Mouse (Mus musculus): ENCODE results near the gene Zfp84.

Zfp84 gene

DNA sequence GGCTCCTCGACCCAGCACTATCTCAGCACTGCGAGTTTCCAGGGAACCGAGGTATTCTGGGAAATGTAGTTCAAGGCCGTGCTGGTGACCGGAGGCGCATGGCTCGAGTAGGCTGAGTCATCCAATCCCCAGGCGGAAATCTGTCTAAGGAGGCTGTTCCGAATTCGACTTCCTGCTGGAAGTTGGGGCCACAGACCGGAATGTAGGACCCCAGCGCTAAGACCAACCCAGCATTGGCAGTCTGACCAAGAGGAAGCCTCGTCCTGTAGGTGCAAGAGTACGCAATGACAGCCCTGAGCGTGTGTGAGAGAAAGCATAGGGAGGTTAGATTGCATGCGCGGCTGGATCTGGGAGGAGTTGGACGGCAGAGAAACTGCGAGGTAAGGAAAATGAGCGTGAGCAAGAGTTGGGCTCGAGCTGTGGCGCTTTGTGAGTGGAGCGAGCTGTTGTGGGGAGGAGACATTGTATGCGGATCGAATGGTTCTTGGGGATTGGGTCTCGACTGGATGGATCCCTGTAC, 47.6 kb downstream of the Zfp84 start, which contains the start of gene Zfp790:
Gene Zfp790 (plus strand): TSS at position 205 of the 520 bp plus-strand sequence.
- peak; percentile 89 for DNase-seq (ENCODE audit: low spot score)

DNA sequence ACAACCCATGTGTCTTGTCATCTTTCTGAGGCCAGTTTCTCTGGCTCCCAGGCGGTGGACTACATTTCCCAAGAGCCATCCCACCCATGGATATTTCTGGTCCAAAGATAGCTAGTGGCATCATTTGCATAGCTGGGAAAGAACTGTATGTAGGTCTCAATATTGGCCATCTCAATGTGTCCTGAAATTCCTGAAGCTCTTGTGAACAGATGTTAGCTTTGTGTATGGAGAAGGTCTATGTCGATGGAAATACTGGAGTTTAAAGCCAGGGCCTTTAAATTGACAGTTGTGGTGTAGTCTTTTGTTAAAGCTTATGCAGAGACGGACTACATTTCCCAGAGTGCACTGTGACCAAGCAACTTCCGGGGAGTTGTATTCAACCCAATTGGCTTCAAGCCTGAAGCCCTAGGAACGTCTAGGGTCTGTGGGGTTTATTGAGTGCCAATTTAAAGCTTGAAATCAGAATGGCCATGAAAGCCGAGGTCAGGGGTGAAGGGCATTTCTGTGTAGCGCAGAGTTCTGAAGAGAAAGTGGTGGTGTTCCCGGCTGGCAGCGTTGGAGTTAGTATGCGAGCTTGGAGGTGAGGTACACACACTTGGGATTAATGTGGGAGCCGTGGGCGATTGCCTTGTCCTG, 50.4 kb downstream of the Zfp84 start:
- DNase-seq (ENCODE audit: low spot score): peak; percentile 72

DNA sequence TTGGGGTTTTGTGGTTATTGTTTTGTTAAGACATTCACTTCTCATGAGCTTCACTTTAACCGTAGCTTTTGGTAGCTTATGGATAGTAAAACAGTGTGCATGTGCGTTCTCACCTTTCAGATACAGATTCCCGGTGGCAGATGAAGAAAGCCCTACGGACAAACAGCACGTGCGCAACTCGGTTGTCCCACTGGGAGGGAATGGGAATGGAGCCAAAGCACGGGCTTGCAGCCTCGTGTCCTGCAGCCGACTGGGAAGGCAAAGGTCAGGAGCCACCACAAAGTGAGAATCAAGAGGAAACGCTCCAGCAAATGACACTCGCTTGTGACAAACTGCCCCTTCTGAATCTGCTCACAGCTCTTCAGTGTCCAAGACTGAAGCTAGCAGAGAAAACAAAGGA, 59.6 kb downstream of the Zfp84 start:
- no peak for DNase-seq (ENCODE audit: low spot score)
